Mouse (Mus musculus) layer of hippocampus, adult 9-11 months (tissue): ENCODE measurements at regions not wholly inside any gene's neighbourhood (a gene's known extent, or its start where the extent isn't known, plus 50 kb on each side); places are given as distances from the start of the nearest gene placed in this dataset.

Experiments used
- DNase-seq: peaks from one replicate; pipeline ENCODE4 v3.0.0; 2022

- no peak for DNase-seq
Observed at GRCm38 (mm10) chr10:83970501-83970900, 247.8 kb downstream of the 1500009L16Rik start.

GRCm38 (mm10) chr10:83974548-83974947 lies 251.9 kb downstream of the 1500009L16Rik start:
- no peak for DNase-seq

- DNase-seq = peak; percentile 24
Observed at GRCm38 (mm10) chr10:83976548-83976947, 253.9 kb downstream of the 1500009L16Rik start.

- DNase-seq = no peak
Observed at GRCm38 (mm10) chr10:83979930-83980329, 257.3 kb downstream of the 1500009L16Rik start.

- peak; percentile 51 for DNase-seq
Observed at GRCm38 (mm10) chr10:83984697-83985415, 262.2 kb downstream of the 1500009L16Rik start.

GRCm38 (mm10) chr10:83992577-83993305 lies 270.1 kb downstream of the 1500009L16Rik start:
- DNase-seq = no peak

- DNase-seq = no peak
Observed at GRCm38 (mm10) chr10:83995026-83995600, 272.4 kb downstream of the 1500009L16Rik start.

- no peak for DNase-seq
Observed at GRCm38 (mm10) chr10:83995913-83996312, 273.2 kb downstream of the 1500009L16Rik start.

GRCm38 (mm10) chr10:83996489-83996888 lies 273.8 kb downstream of the 1500009L16Rik start:
- DNase-seq = no peak

GRCm38 (mm10) chr10:84000436-84001208 lies 278.0 kb downstream of the 1500009L16Rik start:
- no peak for DNase-seq

- no peak for DNase-seq
Observed at GRCm38 (mm10) chr10:84002744-84003143, 280.1 kb downstream of the 1500009L16Rik start.

- DNase-seq = no peak
Observed at GRCm38 (mm10) chr10:84003601-84004149, 281.0 kb downstream of the 1500009L16Rik start.

- no peak for DNase-seq
Observed at GRCm38 (mm10) chr10:84008923-84009322, 286.3 kb downstream of the 1500009L16Rik start.

- DNase-seq = peak; percentile 47
Observed at GRCm38 (mm10) chr10:84019381-84019780, 296.7 kb downstream of the 1500009L16Rik start.

- peak; percentile 12 for DNase-seq
Observed at GRCm38 (mm10) chr10:84020023-84020620, 297.5 kb downstream of the 1500009L16Rik start.

- DNase-seq = no peak
Observed at GRCm38 (mm10) chr10:84021167-84022120, 298.8 kb downstream of the 1500009L16Rik start.

GRCm38 (mm10) chr10:84024294-84024693 lies 301.6 kb downstream of the 1500009L16Rik start:
- no peak for DNase-seq

- no peak for DNase-seq
Observed at GRCm38 (mm10) chr10:84024901-84025300, 302.2 kb downstream of the 1500009L16Rik start.

GRCm38 (mm10) chr10:84026798-84027197 lies 304.1 kb downstream of the 1500009L16Rik start:
- no peak for DNase-seq

- no peak for DNase-seq
Observed at GRCm38 (mm10) chr10:84036131-84036877, 313.6 kb downstream of the 1500009L16Rik start.
